24 mouse cellular contexts compared by ENCODE assay signal in genomic region chr9:34960736-34961135, GRCm38 (mm10).
DNase-seq lines count a peak whose midpoint lies in the region; ATAC-seq and TF ChIP-seq lines count a peak whose summit lies in the region.
"Had no signal": no experiment of that assay in that cellular context is flagged by ENCODE, and none has a peak within 500 bp of the region (broad histone marks: within the 10 kb centered on the region; RNA-seq: fewer than 3 reads in every experiment).

No protein-coding gene starts in this region.

- no peak for TF ChIP-seq POLR2A in kidney, adult 2 months (IDR thresholded peaks at IDR 0.05; ENCODE audit: low read depth, low read length)

- no peak overlapping the region for H3K9ac ChIP-seq in neural tube, embryonic 13.5 days
- H3K9ac ChIP-seq: forebrain, postnatal 0 days; heart, embryonic 13.5 days; liver, embryonic 14.5 days; lung, embryonic 14.5 days; midbrain, embryonic 12.5 days had no signal

- no peaks in the 10 kb centered on the region for H3K4me1 ChIP-seq in heart, embryonic 10.5 days
- no peaks in the 10 kb centered on the region for H3K4me1 ChIP-seq in kidney, adult 2 months (ENCODE audit: control insufficient read depth, insufficient read depth, low read length)
- peaks cover 46% of the 10 kb centered on the region for H3K4me1 ChIP-seq in neural tube, embryonic 13.5 days (replicated peaks)
- H3K4me1 ChIP-seq: heart, embryonic 13.5 days had no signal

- H3K4me2 ChIP-seq in neural tube, embryonic 13.5 days = no peak overlapping the region
- H3K4me2 ChIP-seq: heart, embryonic 13.5 days; lung, embryonic 14.5 days; midbrain, embryonic 12.5 days had no signal

- no peak for TF ChIP-seq CTCF in kidney, adult 2 months (conservative IDR thresholded peaks at IDR 0.05; ENCODE audit: insufficient read depth, insufficient read length, low read depth, low read length)

- 68% methylated on average over 12 of the region's 12 CpGs for WGBS in heart, embryonic 10.5 days
- WGBS in kidney, adult 2 months = 42% methylated on average over 12 of the region's 12 CpGs
- 58% methylated on average over 12 of the region's 12 CpGs for WGBS in neural tube, embryonic 13.5 days

- H3K27ac ChIP-seq in heart, embryonic 10.5 days = no peak overlapping the region
- H3K27ac ChIP-seq in kidney, adult 2 months (ENCODE audit: insufficient read depth, low read depth, low read length) = no peak overlapping the region
- H3K27ac ChIP-seq in neural tube, embryonic 13.5 days (replicated peaks) = peak overlapping the region; percentile 54
- H3K27ac ChIP-seq: heart, embryonic 13.5 days; left cerebral cortex, adult 2 months; liver, embryonic 14.5 days; midbrain, embryonic 12.5 days had no signal

- no peak overlapping the region for H3K4me3 ChIP-seq in heart, embryonic 10.5 days
- H3K4me3 ChIP-seq in kidney, adult 2 months (ENCODE audit: insufficient read depth, low read depth, low read length) = no peak overlapping the region
- H3K4me3 ChIP-seq in neural tube, embryonic 13.5 days = no peak overlapping the region
- H3K4me3 ChIP-seq: heart, embryonic 13.5 days; left cerebral cortex, adult 2 months; midbrain, embryonic 12.5 days; myocyte had no signal

- H3K36me3 ChIP-seq in heart, embryonic 10.5 days = no peaks in the 10 kb centered on the region
- no peaks in the 10 kb centered on the region for H3K36me3 ChIP-seq in kidney, adult 2 months (ENCODE audit: control insufficient read depth, insufficient read depth, low read length)
- H3K36me3 ChIP-seq in neural tube, embryonic 13.5 days = no peaks in the 10 kb centered on the region
- H3K36me3 ChIP-seq: heart, embryonic 13.5 days; midbrain, embryonic 12.5 days had no signal

- DNase-seq in heart, adult 11 months = peak; percentile 96
- DNase-seq in heart, embryonic 10.5 days (ENCODE audit: low spot score) = no peak
- peak; percentile 1 for DNase-seq in kidney, adult 2 months
- no peak for DNase-seq in kidney, adult 9 months
- no peak for DNase-seq in neural tube, embryonic 10.5 days (ENCODE audit: extremely low spot score, low spot score)
- no peak for DNase-seq in testis, postnatal 10 days (ENCODE audit: low spot score)
- DNase-seq: adrenal gland, postnatal 25 days; cerebellum, adult 9-10 months; forebrain, postnatal 0 days; gastrocnemius, postnatal 25 days; heart, postnatal 14 days; kidney, postnatal 10 days; lung, embryonic 14.5 days; lung, postnatal 4 days; thymus, adult 2 months had no signal

- H3K27me3 ChIP-seq in heart, embryonic 10.5 days (ENCODE audit: insufficient read depth, poor library complexity, severe bottlenecking) = 0 out of 2 replicates have a peak, but pooled peaks cover 6% of the 10 kb centered on the region
- H3K27me3 ChIP-seq in kidney, adult 2 months (replicated peaks; ENCODE audit: control insufficient read depth, insufficient read depth, low read length) = no peaks in the 10 kb centered on the region
- H3K27me3 ChIP-seq in neural tube, embryonic 13.5 days = no peaks in the 10 kb centered on the region
- H3K27me3 ChIP-seq: midbrain, embryonic 12.5 days had no signal

- no peaks in the 10 kb centered on the region for H3K9me3 ChIP-seq in heart, embryonic 10.5 days
- no peaks in the 10 kb centered on the region for H3K9me3 ChIP-seq in neural tube, embryonic 13.5 days
- H3K9me3 ChIP-seq: heart, embryonic 13.5 days; midbrain, embryonic 12.5 days had no signal

- ATAC-seq in neural tube, embryonic 13.5 days (ENCODE audit: low read depth) = no peak
- ATAC-seq: CD4-positive, CD25-positive, alpha-beta regulatory T cell, adult 4 months; forebrain, postnatal 0 days; hindbrain, embryonic 16.5 days; intestine, postnatal 0 days had no signal

Comparison
In these comparisons a context has a peak if more than half of its experiments do, and no peak if none do; other contexts are left out.
1. DNase-seq: peak in heart, adult 11 months (single experiment) and kidney, adult 2 months (single experiment); none in heart, embryonic 10.5 days (single experiment), kidney, adult 9 months (single experiment), neural tube, embryonic 10.5 days (single experiment) and testis, postnatal 10 days (single experiment).